Mouse (Mus musculus) stomach, embryonic 14.5 days (tissue): ENCODE data around the gene Gm9507. TPM values are rescaled to one million over a fixed set of nuclear protein-coding genes. Genes with fewer than 3 reads are reported as not detected.

Experiments used
- polyA plus RNA-seq: library from polyadenylated mRNA; unstranded; fragments of >200 nt; fragmentation: Nextera tagmentation; extraction: Ambion mirVana; gene quantifications from 2 replicates; pipeline ENCODE4 v1.2.1, GENCODE M21; 2014

Gm9507 gene
- polyA plus RNA-seq, 1 experiment from 2014 or later, result not detected

Other genes with a start within 250 kb of the Gm9507 start
- gene Pttg1ip, start 230.1 kb downstream of the Gm9507 start, polyA plus RNA-seq, result 198 and 200 TPM in 2 replicates
- 324 and 346 TPM in 2 replicates for gene Sumo3, start 205.7 kb downstream of the Gm9507 start, polyA plus RNA-seq
- 6.5 TPM in 1 of 2 replicates, not detected in the other for gene Gm49325, start 205.6 kb downstream of the Gm9507 start, polyA plus RNA-seq
- gene Ube2g2, start 189.6 kb downstream of the Gm9507 start, polyA plus RNA-seq, result 41.5 and 44.3 TPM in 2 replicates
- gene Tspear, start 125.3 kb downstream of the Gm9507 start, polyA plus RNA-seq, result 0.71 and 1.2 TPM in 2 replicates
- not detected in 2 replicates for gene Gm19402, start 121.1 kb downstream of the Gm9507 start, polyA plus RNA-seq
- not detected in 2 replicates for gene Gm9508, start 114.6 kb downstream of the Gm9507 start, polyA plus RNA-seq
- gene Gm10272, start 105.2 kb downstream of the Gm9507 start, polyA plus RNA-seq, result not detected in 2 replicates
- not detected in 2 replicates for gene Gm10024, start 100.4 kb downstream of the Gm9507 start, polyA plus RNA-seq
- not detected in 2 replicates for gene Gm10142, start 96.0 kb downstream of the Gm9507 start, polyA plus RNA-seq
- not detected in 2 replicates for gene Krtap12-1, start 91.2 kb downstream of the Gm9507 start, polyA plus RNA-seq
- not detected in 2 replicates for gene Gm10100, start 85.4 kb downstream of the Gm9507 start, polyA plus RNA-seq
- not detected in 2 replicates for gene Gm18596, start 69.2 kb downstream of the Gm9507 start, polyA plus RNA-seq
- gene Gm9736, start 60.5 kb downstream of the Gm9507 start, polyA plus RNA-seq, result not detected in 2 replicates
- not detected in 2 replicates for gene Gm3233, start 52.2 kb downstream of the Gm9507 start, polyA plus RNA-seq
- gene Gm3238, start 40.5 kb downstream of the Gm9507 start, polyA plus RNA-seq, result not detected in 2 replicates
- gene Gm7138, start 34.9 kb downstream of the Gm9507 start, polyA plus RNA-seq, result not detected in 2 replicates
- gene Gm3250, start 29.3 kb downstream of the Gm9507 start, polyA plus RNA-seq, result not detected in 2 replicates
- gene Gm7137, start 23.6 kb downstream of the Gm9507 start, polyA plus RNA-seq, result not detected in 2 replicates
- not detected in 2 replicates for gene Gm9639, start 16.8 kb downstream of the Gm9507 start, polyA plus RNA-seq
- not detected in 2 replicates for gene Gm19668, start 12.7 kb downstream of the Gm9507 start, polyA plus RNA-seq
- gene Gm2696, start 2.8 kb upstream of the Gm9507 start, polyA plus RNA-seq, result not detected in 2 replicates
- not detected in 2 replicates for gene Krtap10-4, start 15.3 kb upstream of the Gm9507 start, polyA plus RNA-seq
- not detected in 2 replicates for gene Krtap10-10, start 24.1 kb upstream of the Gm9507 start, polyA plus RNA-seq
- gene Gm36176, start 35.0 kb upstream of the Gm9507 start, polyA plus RNA-seq, result not detected in 2 replicates
- gene Gm10318, start 41.0 kb upstream of the Gm9507 start, polyA plus RNA-seq, result not detected in 2 replicates
- not detected in 2 replicates for gene Gm3285, start 50.1 kb upstream of the Gm9507 start, polyA plus RNA-seq
- 5.4 and 6.7 TPM in 2 replicates for gene Lrrc3, start 90.7 kb upstream of the Gm9507 start, polyA plus RNA-seq
- 1.5 TPM in 2 replicates for gene Trpm2, start 158.7 kb upstream of the Gm9507 start, polyA plus RNA-seq
- 36.7 and 38.1 TPM in 2 replicates for gene 1810043G02Rik, start 166.7 kb upstream of the Gm9507 start, polyA plus RNA-seq
- gene Pfkl, start 198.2 kb upstream of the Gm9507 start, polyA plus RNA-seq, result 161 and 196 TPM in 2 replicates
- 0.71 TPM in 1 of 2 replicates, not detected in the other for gene Dnmt3l, start 230.1 kb upstream of the Gm9507 start, polyA plus RNA-seq
- gene Aire, start 231.8 kb upstream of the Gm9507 start, polyA plus RNA-seq, result 0.27 and 0.56 TPM in 2 replicates